Mouse (Mus musculus): ENCODE results near the gene Pbx1.

- TF ChIP-seq CTCF (IDR thresholded peaks at IDR 0.05; ENCODE audit: insufficient read depth, low read length) (no peak), POLR2A (IDR thresholded peaks at IDR 0.05; ENCODE audit: borderline replicate concordance, extremely low read depth, low read depth, low read length) (no peak)
These were observed 23.1 kb upstream of the Pbx1 start for GRCm38 (mm10) chr1:168455178-168455577.

Data from lung, adult 2 months (tissue).